Mouse (Mus musculus) megakaryocyte, embryonic 14.5 days (primary cell): ENCODE results near the gene Rtp1.

Source experiments
- FLI1 ChIP-seq: IDR thresholded peaks from 2 replicates; pipeline ENCODE4 v1.6.1; 2012; ENCODE audit warnings: low read length, inconsistent platforms, mixed read lengths
- GATA1 ChIP-seq: IDR thresholded peaks from 3 replicates; pipeline ENCODE4 v1.6.1; 2012; ENCODE audit warnings: mixed read lengths, low read length, inconsistent platforms, borderline replicate concordance

GRCm38 (mm10) chr16:23456534-23456933 lies 27.6 kb downstream of the Rtp1 start:
- no peak for TF ChIP-seq GATA1
- no peak for TF ChIP-seq FLI1
